Mouse (Mus musculus) yolk sac, embryonic 10.5 days (tissue): Measurements from ENCODE around the gene Ptgfr.

Experiments
- DNase-seq: peaks from one replicate; pipeline ENCODE4 v3.0.0-alpha.2; 2017; ENCODE audit warnings: low spot score

Gene Ptgfr

GRCm38 (mm10) chr3:151836871-151837680 is at the start of gene Ptgfr:
Gene Ptgfr, minus strand, starts transcription at chr3:151837630.
- DNase-seq = peak; percentile 32

- no peak for DNase-seq
Observed at GRCm38 (mm10) chr3:151883881-151884280, 46.5 kb upstream of the Ptgfr start.

- DNase-seq = no peak
Observed at GRCm38 (mm10) chr3:151879981-151880380, 42.6 kb upstream of the Ptgfr start.

- DNase-seq = no peak
Observed at GRCm38 (mm10) chr3:151868970-151869369, 31.5 kb upstream of the Ptgfr start.

- DNase-seq = no peak
Observed at GRCm38 (mm10) chr3:151851344-151851743, 13.9 kb upstream of the Ptgfr start.

GRCm38 (mm10) chr3:151850621-151851020 is 13.2 kb upstream of the Ptgfr start:
- no peak for DNase-seq

GRCm38 (mm10) chr3:151846292-151846691 is 8.9 kb upstream of the Ptgfr start:
- DNase-seq = no peak

GRCm38 (mm10) chr3:151844361-151845154 is 7.1 kb upstream of the Ptgfr start:
- no peak for DNase-seq

- no peak for DNase-seq
Observed at GRCm38 (mm10) chr3:151840688-151841087, 3.3 kb upstream of the Ptgfr start.

- no peak for DNase-seq
Observed at GRCm38 (mm10) chr3:151838372-151838771, 942 bp upstream of the Ptgfr start.

GRCm38 (mm10) chr3:151837749-151838148 is 319 bp upstream of the Ptgfr start:
- DNase-seq = no peak

- no peak for DNase-seq
Observed at GRCm38 (mm10) chr3:151836451-151836850, 979 bp downstream of the Ptgfr start.

- DNase-seq = no peak
Observed at GRCm38 (mm10) chr3:151835831-151836230, 1.6 kb downstream of the Ptgfr start.

- DNase-seq = no peak
Observed at GRCm38 (mm10) chr3:151827950-151828610, 9.3 kb downstream of the Ptgfr start.

- no peak for DNase-seq
Observed at GRCm38 (mm10) chr3:151819811-151820210, 17.6 kb downstream of the Ptgfr start.

GRCm38 (mm10) chr3:151818265-151818664 is 19.2 kb downstream of the Ptgfr start:
- DNase-seq = no peak

- DNase-seq = no peak
Observed at GRCm38 (mm10) chr3:151808613-151809012, 28.8 kb downstream of the Ptgfr start.

GRCm38 (mm10) chr3:151788622-151789021 is 48.8 kb downstream of the Ptgfr start:
- DNase-seq = no peak

GRCm38 (mm10) chr3:151775089-151775488 is 62.3 kb downstream of the Ptgfr start:
- DNase-seq = no peak

- no peak for DNase-seq
Observed at GRCm38 (mm10) chr3:151771074-151771473, 66.4 kb downstream of the Ptgfr start.

- no peak for DNase-seq
Observed at GRCm38 (mm10) chr3:151749737-151750136, 87.7 kb downstream of the Ptgfr start, which contains the start of gene Ifi44. Gene Ifi44, minus strand, starts transcription at chr3:151749960.

- no peak for DNase-seq
Observed at GRCm38 (mm10) chr3:151748514-151748913, 88.9 kb downstream of the Ptgfr start.
